Mouse (Mus musculus): ENCODE measurements around the gene Iqca. TPM values are rescaled to one million over a fixed set of nuclear protein-coding genes. Genes with fewer than 3 reads are reported as not detected.
A peak's percentile ranks its signal among the peaks of the same experiment; 100 is the strongest.

The Iqca gene
- polyA plus RNA-seq, 1 experiment from 2014 or later, result not detected

DNA sequence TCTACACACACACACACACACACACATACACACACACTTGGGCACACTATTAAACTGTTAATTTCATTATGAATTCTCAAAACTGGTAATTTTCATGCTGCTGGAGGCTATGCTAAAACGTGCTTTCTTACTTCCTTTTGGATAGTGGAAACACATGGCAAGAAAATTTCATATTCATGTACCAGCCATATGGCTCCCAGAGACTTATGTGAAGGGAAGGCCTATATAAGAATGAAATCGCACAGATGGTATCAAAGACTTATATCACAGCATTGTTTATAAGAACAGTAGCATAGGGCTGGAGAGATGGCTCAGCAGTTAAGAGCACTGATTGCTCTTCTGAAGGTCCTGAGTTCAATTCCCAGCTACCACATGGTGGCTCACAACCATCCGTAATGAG lies 141.0 kb downstream of the Iqca start:
- no peak for ATAC-seq (ENCODE audit: insufficient read depth, low FRiP score)
- H3K4me1 ChIP-seq (ENCODE audit: control insufficient read depth, insufficient read depth, low read length), result no peaks in the 10 kb centered on the region
- no peak overlapping the region for H3K4me3 ChIP-seq (replicated peaks; ENCODE audit: low read length)
- no peak overlapping the region for H3K4me2 ChIP-seq (ENCODE audit: low read depth, low read length)
- H3K9me3 ChIP-seq (replicated peaks; ENCODE audit: control insufficient read depth, low read length), result no peaks in the 10 kb centered on the region
- H3K36me3 ChIP-seq (ENCODE audit: control insufficient read depth, insufficient read depth, low read length), result no peaks in the 10 kb centered on the region
- WGBS, result 70% methylated on average over 3 of the region's 3 CpGs
- no peak overlapping the region for H3K9ac ChIP-seq (ENCODE audit: low read length)
- H3K27me3 ChIP-seq (ENCODE audit: control insufficient read depth, insufficient read depth, low read length), result no peaks in the 10 kb centered on the region
- H3K27ac ChIP-seq (ENCODE audit: low read length), result no peak overlapping the region

DNA sequence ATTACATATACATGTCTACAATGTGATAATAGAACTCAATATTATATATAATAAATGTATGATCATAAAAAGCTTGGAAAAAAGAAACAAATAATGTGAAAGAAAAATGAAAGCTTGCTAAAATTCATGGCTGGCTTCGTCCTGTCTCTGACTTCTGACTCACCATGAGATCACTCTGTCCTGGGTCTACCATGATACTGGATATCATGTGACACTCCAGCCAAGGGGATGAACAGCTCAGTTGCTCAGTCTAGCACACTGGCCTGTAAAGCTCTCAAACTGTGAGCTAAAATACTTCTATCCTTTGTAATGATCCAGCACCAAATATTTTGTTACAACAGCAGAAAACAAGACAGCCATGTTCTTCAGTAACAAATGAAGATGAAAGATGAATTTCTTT lies 143.1 kb downstream of the Iqca start:
- Histone ChIP-seq H3K4me2 (ENCODE audit: low read depth, low read length) (no peak overlapping the region), H3K27ac (ENCODE audit: low read length) (no peak overlapping the region), H3K27me3 (ENCODE audit: control insufficient read depth, insufficient read depth, low read length) (no peaks in the 10 kb centered on the region), H3K36me3 (ENCODE audit: control insufficient read depth, insufficient read depth, low read length) (no peaks in the 10 kb centered on the region), H3K9ac (ENCODE audit: low read length) (no peak overlapping the region), H3K4me3 (replicated peaks; ENCODE audit: low read length) (no peak overlapping the region), H3K4me1 (ENCODE audit: control insufficient read depth, insufficient read depth, low read length) (no peaks in the 10 kb centered on the region), H3K9me3 (replicated peaks; ENCODE audit: control insufficient read depth, low read length) (no peaks in the 10 kb centered on the region)
- 81% methylated on average over 1 of the region's 1 CpGs for WGBS
- ATAC-seq (ENCODE audit: insufficient read depth, low FRiP score), result no peak

DNA sequence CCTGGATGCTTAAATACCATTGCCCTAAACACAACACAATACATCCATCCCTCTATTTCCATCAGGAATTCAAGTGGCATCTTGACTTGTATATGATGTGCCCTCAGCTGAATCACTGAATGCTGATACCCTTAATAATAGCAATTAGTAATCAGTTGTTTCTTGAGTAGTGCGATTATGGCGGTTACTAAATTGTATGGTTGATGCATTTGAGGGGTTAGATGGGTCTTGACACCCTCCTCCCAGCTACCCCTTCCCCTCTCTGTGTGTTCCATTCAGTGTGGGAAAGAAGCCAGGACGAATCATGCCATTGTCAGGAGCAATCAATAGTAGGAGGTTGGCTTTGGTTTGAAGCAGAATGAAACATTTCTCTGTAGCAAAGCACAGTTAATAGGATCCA lies 144.0 kb downstream of the Iqca start:
- no peak overlapping the region for H3K4me3 ChIP-seq (replicated peaks; ENCODE audit: low read length)
- no peaks in the 10 kb centered on the region for H3K27me3 ChIP-seq (ENCODE audit: control insufficient read depth, insufficient read depth, low read length)
- no peak for ATAC-seq (ENCODE audit: insufficient read depth, low FRiP score)
- no peak overlapping the region for H3K4me2 ChIP-seq (ENCODE audit: low read depth, low read length)
- WGBS, result 86% methylated on average over 3 of the region's 3 CpGs
- no peak overlapping the region for H3K9ac ChIP-seq (ENCODE audit: low read length)
- no peaks in the 10 kb centered on the region for H3K4me1 ChIP-seq (ENCODE audit: control insufficient read depth, insufficient read depth, low read length)
- no peak overlapping the region for H3K27ac ChIP-seq (ENCODE audit: low read length)
- no peaks in the 10 kb centered on the region for H3K9me3 ChIP-seq (replicated peaks; ENCODE audit: control insufficient read depth, low read length)
- H3K36me3 ChIP-seq (ENCODE audit: control insufficient read depth, insufficient read depth, low read length), result no peaks in the 10 kb centered on the region

DNA sequence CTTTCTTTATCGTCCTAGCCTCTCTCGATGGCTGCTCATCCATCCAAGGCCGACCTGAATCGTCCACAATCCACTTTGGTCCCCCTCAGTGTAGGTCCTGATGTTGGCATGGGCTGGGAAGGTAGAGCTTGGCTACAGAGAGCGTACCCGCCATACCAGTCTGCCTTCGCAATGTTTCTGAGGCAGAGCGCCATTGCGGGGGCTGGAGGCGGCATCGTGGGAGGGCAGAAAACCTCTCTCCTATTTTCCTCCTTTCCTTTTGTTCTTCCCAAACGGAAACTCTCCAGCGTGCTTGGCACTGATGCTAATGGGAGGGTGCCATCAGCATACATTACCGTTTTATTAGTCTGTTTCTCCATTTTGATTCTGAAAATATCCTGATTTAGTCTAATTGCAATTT lies 146.5 kb downstream of the Iqca start:
- Histone ChIP-seq H3K27ac (ENCODE audit: low read length) (no peak overlapping the region), H3K4me3 (replicated peaks; ENCODE audit: low read length) (no peak overlapping the region), H3K4me2 (ENCODE audit: low read depth, low read length) (no peak overlapping the region), H3K4me1 (ENCODE audit: control insufficient read depth, insufficient read depth, low read length) (no peaks in the 10 kb centered on the region), H3K9ac (ENCODE audit: low read length) (no peak overlapping the region), H3K27me3 (ENCODE audit: control insufficient read depth, insufficient read depth, low read length) (no peaks in the 10 kb centered on the region), H3K36me3 (ENCODE audit: control insufficient read depth, insufficient read depth, low read length) (no peaks in the 10 kb centered on the region), H3K9me3 (replicated peaks; ENCODE audit: control insufficient read depth, low read length) (no peaks in the 10 kb centered on the region)
- no peak for ATAC-seq (ENCODE audit: insufficient read depth, low FRiP score)
- WGBS, result 77% methylated on average over 14 of the region's 14 CpGs

DNA sequence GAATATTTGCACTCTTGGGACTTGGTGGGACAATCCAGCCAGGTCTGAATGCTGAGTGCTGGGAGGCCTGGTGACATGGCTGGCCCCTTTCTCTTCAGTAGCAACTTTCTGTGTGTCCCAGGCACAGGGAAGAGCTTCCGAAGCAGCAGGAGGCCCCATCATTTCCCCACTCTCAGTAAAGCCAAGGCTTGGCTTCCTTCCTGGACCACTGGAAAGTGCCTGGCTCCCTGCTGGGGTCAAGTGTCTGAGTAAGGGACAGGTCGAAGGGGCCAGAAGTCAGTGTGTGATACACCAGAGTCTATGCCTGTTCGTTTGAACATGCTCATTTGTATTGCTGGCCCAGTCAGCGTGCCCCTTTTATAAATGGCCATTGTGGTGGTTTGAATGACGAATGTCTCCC lies 152.2 kb downstream of the Iqca start:
- no peaks in the 10 kb centered on the region for H3K36me3 ChIP-seq (ENCODE audit: control insufficient read depth, insufficient read depth, low read length)
- H3K9me3 ChIP-seq (replicated peaks; ENCODE audit: control insufficient read depth, low read length), result no peaks in the 10 kb centered on the region
- H3K27me3 ChIP-seq (ENCODE audit: control insufficient read depth, insufficient read depth, low read length), result peaks cover 2% of the 10 kb centered on the region; the same call in 1 of the 2 replicates
- H3K4me1 ChIP-seq (ENCODE audit: control insufficient read depth, insufficient read depth, low read length), result no peaks in the 10 kb centered on the region
- ATAC-seq (ENCODE audit: insufficient read depth, low FRiP score), result no peak
- no peak overlapping the region for H3K9ac ChIP-seq (ENCODE audit: low read length)
- no peak overlapping the region for H3K4me2 ChIP-seq (ENCODE audit: low read depth, low read length)
- H3K4me3 ChIP-seq (replicated peaks; ENCODE audit: low read length), result no peak overlapping the region
- 47% methylated on average over 5 of the region's 5 CpGs for WGBS
- H3K27ac ChIP-seq (ENCODE audit: low read length), result no peak overlapping the region

DNA sequence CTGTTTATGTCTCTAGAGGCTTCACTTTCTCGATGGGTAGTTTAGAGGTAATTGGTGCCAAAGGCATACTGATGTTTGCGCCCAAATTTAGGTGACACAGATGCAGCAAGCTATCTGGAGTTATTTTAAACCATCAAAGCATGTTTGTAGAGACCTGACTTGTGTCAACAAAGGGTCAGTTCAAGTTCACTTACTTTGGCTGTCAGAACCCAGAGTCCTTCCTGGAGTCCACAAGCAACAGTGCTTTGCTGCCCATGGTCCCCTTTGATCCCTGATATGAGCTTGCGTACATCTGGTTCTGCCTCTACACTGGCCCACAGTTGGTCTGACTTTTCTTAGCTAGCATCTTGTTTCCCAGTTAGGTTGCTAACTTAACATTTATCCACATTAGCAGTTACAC lies 153.3 kb downstream of the Iqca start:
- Histone ChIP-seq H3K9me3 (replicated peaks; ENCODE audit: control insufficient read depth, low read length) (no peaks in the 10 kb centered on the region), H3K27ac (ENCODE audit: low read length) (no peak overlapping the region), H3K9ac (ENCODE audit: low read length) (no peak overlapping the region), H3K27me3 (ENCODE audit: control insufficient read depth, insufficient read depth, low read length) (peaks cover 4% of the 10 kb centered on the region; the same call in 1 of the 2 replicates), H3K4me1 (ENCODE audit: control insufficient read depth, insufficient read depth, low read length) (no peaks in the 10 kb centered on the region), H3K4me3 (replicated peaks; ENCODE audit: low read length) (no peak overlapping the region), H3K4me2 (ENCODE audit: low read depth, low read length) (no peak overlapping the region), H3K36me3 (ENCODE audit: control insufficient read depth, insufficient read depth, low read length) (no peaks in the 10 kb centered on the region)
- whole genome bisulfite sequencing, result 70% methylated on average over 3 of the region's 3 CpGs
- no peak for ATAC-seq (ENCODE audit: insufficient read depth, low FRiP score)

DNA sequence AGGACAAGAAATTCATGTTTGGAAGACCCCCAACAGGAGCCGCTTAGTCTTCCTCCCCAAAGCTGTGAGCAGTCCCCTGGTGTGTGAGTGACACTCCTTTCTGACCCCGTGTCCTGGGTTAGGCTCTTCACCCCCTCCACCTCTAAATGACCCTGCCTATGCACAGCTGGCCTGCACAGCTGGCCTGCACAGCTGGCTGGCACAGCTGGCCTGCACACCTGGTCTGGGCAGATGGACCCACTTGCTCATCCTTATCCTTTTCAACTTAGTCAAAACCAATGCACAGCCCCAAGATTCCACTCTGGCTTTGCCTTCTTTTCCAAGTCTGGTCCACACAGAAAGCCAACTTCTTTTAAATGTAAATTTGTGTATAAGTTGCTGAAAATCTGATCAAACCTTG lies 154.5 kb downstream of the Iqca start:
- Histone ChIP-seq H3K9me3 (replicated peaks; ENCODE audit: control insufficient read depth, low read length) (no peaks in the 10 kb centered on the region), H3K27ac (ENCODE audit: low read length) (no peak overlapping the region), H3K4me2 (ENCODE audit: low read depth, low read length) (no peak overlapping the region), H3K4me3 (replicated peaks; ENCODE audit: low read length) (no peak overlapping the region), H3K9ac (ENCODE audit: low read length) (no peak overlapping the region), H3K27me3 (ENCODE audit: control insufficient read depth, insufficient read depth, low read length) (peaks cover 9% of the 10 kb centered on the region), H3K4me1 (ENCODE audit: control insufficient read depth, insufficient read depth, low read length) (no peaks in the 10 kb centered on the region), H3K36me3 (ENCODE audit: control insufficient read depth, insufficient read depth, low read length) (no peaks in the 10 kb centered on the region)
- no peak for ATAC-seq (ENCODE audit: insufficient read depth, low FRiP score)
- WGBS, result 61% methylated on average over 2 of the region's 2 CpGs

DNA sequence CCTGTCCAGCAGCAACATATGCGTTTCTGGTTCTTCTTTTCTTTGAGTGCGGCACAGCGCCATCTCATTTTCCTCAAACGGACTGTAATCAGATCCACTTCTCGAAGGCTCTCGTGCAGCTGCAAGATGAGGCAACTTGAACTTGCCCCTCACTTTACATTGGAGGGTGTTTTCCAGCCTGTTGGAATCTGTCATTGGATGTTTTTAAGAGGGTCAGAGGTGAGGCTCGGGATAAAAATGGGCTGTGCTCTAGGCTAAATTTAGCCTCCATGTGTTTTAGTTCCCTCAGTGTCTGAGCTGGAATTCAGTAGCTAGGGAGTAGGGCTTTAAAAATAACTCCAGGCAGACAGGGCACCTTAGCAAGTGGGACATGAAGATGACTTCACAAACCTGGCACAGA lies 155.1 kb downstream of the Iqca start:
- Histone ChIP-seq H3K4me2 (ENCODE audit: low read depth, low read length) (no peak overlapping the region), H3K27me3 (ENCODE audit: control insufficient read depth, insufficient read depth, low read length) (peaks cover 15% of the 10 kb centered on the region), H3K4me1 (ENCODE audit: control insufficient read depth, insufficient read depth, low read length) (no peaks in the 10 kb centered on the region), H3K27ac (ENCODE audit: low read length) (no peak overlapping the region), H3K9me3 (replicated peaks; ENCODE audit: control insufficient read depth, low read length) (no peaks in the 10 kb centered on the region), H3K4me3 (replicated peaks; ENCODE audit: low read length) (no peak overlapping the region), H3K9ac (ENCODE audit: low read length) (no peak overlapping the region), H3K36me3 (ENCODE audit: control insufficient read depth, insufficient read depth, low read length) (no peaks in the 10 kb centered on the region)
- no peak for ATAC-seq (ENCODE audit: insufficient read depth, low FRiP score)
- WGBS, result 18% methylated on average over 7 of the region's 7 CpGs

DNA sequence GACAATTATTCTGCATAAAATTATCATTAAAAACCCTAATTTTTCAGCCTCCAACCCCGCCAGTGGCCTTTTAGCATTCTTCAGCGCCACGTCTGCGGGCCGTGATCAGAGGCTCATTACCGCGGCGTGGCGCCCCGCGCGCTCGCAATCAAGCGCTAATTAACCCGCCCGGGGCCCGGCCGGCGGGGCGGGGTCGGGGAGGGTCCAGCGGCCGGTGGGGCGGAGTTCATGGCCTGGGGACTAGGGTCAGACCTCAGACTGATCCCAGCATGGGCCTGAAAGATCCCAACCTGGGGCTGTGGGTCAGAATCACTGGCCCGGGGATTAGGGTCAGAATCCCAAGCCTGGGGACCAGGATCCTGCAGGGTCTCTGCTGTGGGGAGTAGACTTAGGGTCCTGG lies 160.9 kb downstream of the Iqca start:
- H3K9ac ChIP-seq (ENCODE audit: low read length), result peak overlapping the region; percentile 11; the same call in 1 of the 2 replicates

More for the DNA sequence above, 160.9 kb downstream of the Iqca start:
- no peaks in the 10 kb centered on the region for H3K4me1 ChIP-seq (ENCODE audit: control insufficient read depth, insufficient read depth, low read length)
- H3K27me3 ChIP-seq (ENCODE audit: control insufficient read depth, insufficient read depth, low read length), result peaks cover 39% of the 10 kb centered on the region
- WGBS, result 2% methylated on average over 25 of the region's 25 CpGs
- H3K9me3 ChIP-seq (replicated peaks; ENCODE audit: control insufficient read depth, low read length), result no peaks in the 10 kb centered on the region
- no peak overlapping the region for H3K27ac ChIP-seq (ENCODE audit: low read length)
- peak overlapping the region; percentile 30 for H3K4me2 ChIP-seq (ENCODE audit: low read depth, low read length)
- peak overlapping the region; percentile 25 for H3K4me3 ChIP-seq (replicated peaks; ENCODE audit: low read length)
- H3K36me3 ChIP-seq (ENCODE audit: control insufficient read depth, insufficient read depth, low read length), result no peaks in the 10 kb centered on the region
- no peak for ATAC-seq (ENCODE audit: insufficient read depth, low FRiP score)

Measured in stomach, embryonic 16.5 days (tissue).